Mouse (Mus musculus) embryo, embryonic 11.5 days (tissue): ENCODE measurements at regions not wholly inside any gene's neighbourhood (a gene's known extent, or its start where the extent isn't known, plus 50 kb on each side); places are given as distances from the start of the nearest gene placed in this dataset.

ENCODE experiments used
- DNase-seq: peaks from one replicate; pipeline ENCODE4 v3.0.0-alpha.2; 2012; ENCODE audit warnings: low read depth, low spot score

- DNase-seq = no peak
Observed at GRCm38 (mm10) chr13:5769283-5770260, 91.7 kb upstream of the Klf6 start.

DNA sequence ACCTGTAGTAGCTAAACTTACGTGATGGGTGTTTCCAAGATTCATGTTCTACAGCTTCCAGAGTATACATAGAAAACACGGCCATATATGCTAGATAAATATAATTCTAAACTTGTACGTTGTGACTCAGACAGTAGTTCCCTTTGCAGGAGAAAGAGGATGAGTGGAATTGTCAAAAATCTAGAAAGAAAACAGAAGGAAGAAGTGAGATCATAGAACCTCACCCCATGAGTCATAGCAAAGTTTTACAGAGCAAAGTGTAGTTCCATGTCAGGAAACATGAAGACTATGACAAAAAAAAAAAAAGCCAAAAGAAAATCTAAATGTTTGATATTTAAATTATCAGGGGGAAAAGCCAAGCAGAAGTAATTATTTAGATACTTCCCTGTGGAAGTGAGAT lies 87.5 kb upstream of the Klf6 start:
- no peak for DNase-seq

DNA sequence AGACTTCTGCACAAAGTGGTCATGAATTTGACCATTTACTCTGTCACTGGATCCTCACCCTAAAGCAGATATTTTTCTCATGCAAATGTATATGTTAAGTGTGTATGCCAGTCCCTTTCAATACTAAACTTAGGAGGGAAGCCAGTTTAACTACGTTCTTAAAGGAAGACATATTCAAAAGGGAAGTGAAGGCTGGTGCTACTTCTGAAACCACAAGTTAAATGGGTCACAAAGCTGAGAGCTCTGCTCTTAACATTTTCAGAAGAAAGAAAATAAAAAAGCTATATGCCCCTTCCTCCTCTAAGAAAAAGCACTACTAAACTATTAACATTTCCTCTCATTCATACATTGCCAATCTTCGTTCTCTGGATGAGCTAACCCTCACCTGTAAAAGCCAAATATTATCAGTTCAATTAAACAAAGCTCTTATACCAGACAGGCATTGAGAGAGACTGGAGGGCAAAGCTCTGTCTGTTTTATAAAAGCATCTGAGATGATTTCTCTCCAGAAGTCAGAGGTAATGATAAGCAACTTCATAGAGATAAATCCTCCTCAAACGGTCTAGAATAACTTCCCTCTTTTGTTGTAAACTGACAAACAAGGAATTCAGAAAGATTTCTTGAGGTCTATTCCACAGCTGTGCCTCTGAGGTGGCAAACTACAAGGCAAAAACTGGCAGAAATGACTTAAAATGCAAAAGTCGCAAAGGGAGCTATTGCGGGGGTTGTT lies 82.7 kb upstream of the Klf6 start:
- no peak for DNase-seq

GRCm38 (mm10) chr13:5779410-5779809 lies 81.9 kb upstream of the Klf6 start:
- DNase-seq = no peak

DNA sequence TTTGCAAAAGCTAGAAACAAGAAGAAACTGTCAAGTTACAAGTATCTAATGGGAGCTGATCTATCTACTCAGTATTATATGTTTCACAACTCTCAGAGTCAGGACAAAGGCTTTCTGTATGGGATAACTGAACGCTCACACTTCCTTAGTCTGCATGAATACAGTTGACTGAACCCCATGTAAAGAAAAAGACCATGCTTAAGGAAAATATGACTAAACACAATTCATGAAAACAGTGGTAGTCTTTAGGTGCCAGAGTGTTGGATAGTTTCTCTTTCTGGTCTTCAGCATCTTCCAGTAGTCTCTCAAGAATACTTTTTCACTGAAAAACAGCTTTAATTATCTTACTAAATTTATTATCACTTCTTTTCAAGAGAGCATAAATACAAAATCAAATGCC lies 78.7 kb upstream of the Klf6 start:
- DNase-seq = no peak

GRCm38 (mm10) chr13:5787114-5787513 lies 74.2 kb upstream of the Klf6 start:
- DNase-seq = no peak

- DNase-seq = no peak
Observed at GRCm38 (mm10) chr13:5789302-5789701, 72.0 kb upstream of the Klf6 start.

GRCm38 (mm10) chr13:5802079-5802478 lies 59.2 kb upstream of the Klf6 start:
- DNase-seq = no peak

GRCm38 (mm10) chr13:5802826-5803225 lies 58.5 kb upstream of the Klf6 start:
- no peak for DNase-seq

- DNase-seq = no peak
Observed at GRCm38 (mm10) chr13:5803540-5804380, 57.5 kb upstream of the Klf6 start.

DNA sequence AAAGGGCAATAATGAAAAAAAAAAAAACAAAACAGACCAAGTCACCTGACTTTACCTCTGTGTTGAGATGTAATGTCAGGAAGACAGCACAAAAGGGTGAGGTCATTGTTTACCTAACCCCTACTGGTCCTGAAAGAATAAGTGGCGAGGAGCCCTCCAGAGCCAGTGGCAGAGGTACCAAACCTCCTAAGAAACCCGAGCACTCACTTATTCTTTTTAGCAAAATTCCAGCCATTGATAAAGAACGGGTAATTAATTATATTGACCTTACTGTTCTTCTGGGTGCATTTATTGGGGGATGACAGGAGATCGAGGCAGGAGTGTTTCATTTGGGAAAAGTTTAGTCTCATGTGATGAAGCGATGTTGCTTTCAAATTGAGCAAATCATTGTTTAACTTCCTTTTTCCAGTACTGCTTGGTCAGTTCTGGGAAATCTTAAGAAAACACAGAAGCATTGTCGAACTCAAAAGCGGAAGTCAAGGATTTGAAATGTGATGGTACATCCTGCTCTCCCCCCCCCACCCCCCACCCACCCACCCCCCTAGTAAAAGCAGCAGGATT lies 56.8 kb upstream of the Klf6 start:
- no peak for DNase-seq

DNA sequence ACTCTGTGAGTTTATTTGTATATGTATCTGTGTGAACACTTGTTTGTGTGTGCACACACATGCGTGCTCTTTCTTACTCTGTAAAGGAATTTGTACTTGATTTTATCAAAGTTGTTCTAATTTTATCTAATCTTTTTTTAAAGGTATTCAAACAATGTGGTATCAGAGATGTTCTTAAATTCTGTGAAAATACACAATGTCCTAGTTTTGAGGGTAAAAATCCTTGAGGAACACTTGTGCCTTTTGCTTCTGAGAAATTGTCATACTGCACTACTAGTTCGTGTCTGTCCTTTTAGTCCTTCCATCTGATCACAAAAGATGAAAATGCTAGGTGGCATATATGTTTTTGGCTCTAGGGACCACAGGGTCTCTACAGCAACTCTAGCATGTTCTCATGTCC lies 52.9 kb upstream of the Klf6 start:
- DNase-seq = no peak
